Mouse (Mus musculus) megakaryocyte, adult 5-6 weeks (primary cell): ENCODE results near the gene Spata33. TPM values are rescaled to one million over a fixed set of nuclear protein-coding genes. Genes with fewer than 3 reads are reported as not detected.
A peak's percentile ranks its signal among the peaks of the same experiment; 100 is the strongest.
"Not testable (repeated sequence)": the region's sequence is repeated elsewhere in the genome, so short reads cannot be mapped to it uniquely, and the experiment has no call there.

ENCODE experiments used
- ATAC-seq: 2 replicates; pipeline ENCODE4 v1.8.0; 2016; ENCODE audit warnings: mild to moderate bottlenecking, inconsistent platforms; ENCODE audit not compliant: poor library complexity, severe bottlenecking
- total RNA-seq, 2 experiments: library from RNA; stranded (forward) in 1 of 2; stranded (reverse) in 1 of 2; fragments of 153-499, 151-499 nt in 1 of 2; fragments of 221-1000, 200-1000 nt in 1 of 2; gene quantifications; 2 replicates each; pipeline versions ENCODE4 v1.2.3 to v1.2.4; 2015 to 2017

Gene Spata33
- total RNA-seq, 2 experiments from 2014 or later, result 0.11 TPM; not detected in 1

DNA sequence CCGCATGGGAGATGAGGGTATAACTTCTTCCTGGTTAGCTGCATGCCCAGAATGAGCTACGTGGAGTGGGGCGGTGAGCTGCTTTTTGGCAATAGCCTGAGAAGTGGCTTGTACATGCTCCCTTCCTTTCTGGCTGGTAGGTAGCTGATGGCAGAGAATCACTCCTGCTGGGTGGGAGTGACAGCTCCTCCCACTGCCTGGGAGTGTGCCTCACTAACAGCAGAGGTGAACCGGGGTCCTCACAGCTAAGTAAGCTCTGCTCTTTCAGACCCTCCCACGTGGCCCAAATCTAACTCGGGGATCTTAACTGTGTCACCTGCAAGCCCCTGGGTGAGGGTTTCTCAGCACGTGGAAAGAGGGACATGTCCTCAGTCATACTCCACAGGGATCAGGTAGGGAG, 19.9 kb downstream of the Spata33 start:
- no peak for ATAC-seq

DNA sequence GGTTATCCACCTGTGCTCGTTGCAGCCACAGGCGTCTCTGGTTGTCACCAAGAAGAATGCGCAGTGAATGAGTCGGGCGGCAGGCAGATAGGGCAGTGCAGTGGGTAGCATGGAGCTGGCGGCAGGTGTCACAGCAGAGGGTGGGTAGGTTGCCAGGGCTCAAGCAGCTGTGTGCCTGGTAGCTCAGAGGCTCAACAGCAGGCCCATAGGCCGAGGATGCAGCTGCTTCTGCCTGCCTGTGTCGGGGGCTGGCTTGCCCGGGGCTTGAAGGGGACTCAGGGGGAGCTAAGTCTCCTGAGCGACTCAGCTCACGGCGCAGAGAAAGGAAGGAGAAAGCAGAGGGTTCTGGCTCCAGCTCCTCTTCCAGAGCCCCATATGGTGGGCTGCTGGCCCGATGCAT, 20.7 kb downstream of the Spata33 start:
- no peak for ATAC-seq

DNA sequence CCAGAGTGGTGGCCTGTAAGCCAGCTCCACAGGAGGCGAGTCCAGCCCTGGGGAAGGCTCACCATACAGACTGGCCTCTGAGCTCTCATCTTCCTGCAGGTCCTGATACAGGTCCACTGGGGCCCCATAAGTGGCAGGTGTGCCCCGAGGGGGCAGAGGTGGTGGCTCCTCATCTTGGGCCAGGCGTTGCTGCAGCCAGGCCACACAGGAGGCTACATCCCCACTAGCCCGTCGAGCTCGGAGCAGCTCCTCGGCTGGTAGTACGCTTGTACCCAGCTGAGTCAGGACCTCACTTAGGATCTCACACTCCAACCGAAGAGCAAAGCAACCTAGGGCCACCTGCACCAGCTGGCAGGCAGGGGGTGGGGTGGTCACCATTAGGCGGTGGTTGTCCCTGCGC, 21.1 kb downstream of the Spata33 start:
- ATAC-seq, result no peak

GRCm38 (mm10) chr8:123234918-123235519, 22.4 kb downstream of the Spata33 start:
- no peak for ATAC-seq

DNA sequence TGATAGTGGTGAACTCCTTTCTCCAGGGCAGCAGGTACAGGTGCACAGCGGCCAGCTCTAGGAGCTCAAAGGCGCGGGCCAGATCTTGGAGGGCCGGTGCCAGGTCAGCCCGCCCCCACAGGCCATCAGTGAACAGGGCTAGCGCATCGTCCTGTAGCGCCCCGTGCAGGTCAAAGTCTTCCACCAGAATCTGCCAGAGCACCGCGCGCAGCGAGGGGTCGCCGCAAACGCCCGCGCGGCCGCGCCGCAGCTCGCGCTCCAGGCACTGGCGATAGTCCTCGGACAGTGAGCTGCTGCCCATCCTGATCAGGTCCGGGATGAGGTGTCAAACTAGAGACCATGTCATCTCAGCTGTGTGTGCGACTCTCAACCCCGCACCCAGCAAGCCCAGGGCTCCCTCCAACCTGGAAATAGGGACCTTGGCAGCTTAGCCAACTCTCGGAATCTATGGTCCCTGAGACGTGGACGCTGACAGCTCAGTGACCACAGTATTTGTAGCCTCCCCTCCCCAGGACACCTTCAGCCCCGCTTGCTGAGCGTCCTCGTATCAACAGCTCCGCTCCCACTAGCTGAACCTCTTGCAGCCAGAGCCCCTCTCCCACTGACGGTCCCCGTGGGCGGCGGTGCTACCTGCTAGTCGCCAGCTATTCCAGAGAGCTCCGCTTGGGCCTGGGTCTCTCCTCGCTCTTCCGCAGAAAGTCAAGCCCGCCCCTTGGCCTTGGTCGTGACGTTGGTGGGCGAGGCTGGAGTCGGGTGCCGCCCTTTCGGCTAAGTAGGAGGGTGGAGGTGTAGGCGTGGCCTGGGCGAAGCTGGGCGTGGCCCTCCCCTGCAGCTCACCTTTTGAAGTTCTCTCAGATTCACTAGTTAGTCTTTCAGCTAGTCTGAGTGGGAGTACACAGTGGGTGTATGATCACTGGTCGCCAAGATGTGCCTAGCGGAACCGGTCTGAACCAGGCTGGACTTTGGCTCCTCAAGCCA, 23.2 kb downstream of the Spata33 start, which contains the start of gene Spata2l:
Gene Spata2l (minus strand): TSS at position 714 of the 978 bp plus-strand sequence.
- peak; percentile 98 for ATAC-seq

DNA sequence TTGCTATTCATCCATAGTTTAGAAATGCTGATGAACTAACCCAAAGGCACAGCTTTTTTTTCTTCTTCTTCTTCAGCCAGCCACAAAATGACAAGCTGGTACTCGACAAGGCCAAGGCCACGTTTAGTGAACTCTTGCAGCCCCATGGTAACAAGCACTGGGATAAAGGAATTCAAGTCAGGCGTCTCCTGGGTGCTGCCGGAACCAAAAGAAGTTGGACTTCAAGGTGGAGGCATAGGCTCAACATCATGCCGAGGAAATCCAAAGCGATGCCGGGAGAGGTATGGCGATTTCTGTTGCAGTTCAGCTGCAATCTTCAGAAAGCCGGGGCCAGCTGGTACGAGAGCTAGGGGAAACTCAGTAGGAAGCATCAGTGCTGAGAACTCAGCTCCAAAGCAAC, 26.8 kb downstream of the Spata33 start:
- no peak for ATAC-seq

DNA sequence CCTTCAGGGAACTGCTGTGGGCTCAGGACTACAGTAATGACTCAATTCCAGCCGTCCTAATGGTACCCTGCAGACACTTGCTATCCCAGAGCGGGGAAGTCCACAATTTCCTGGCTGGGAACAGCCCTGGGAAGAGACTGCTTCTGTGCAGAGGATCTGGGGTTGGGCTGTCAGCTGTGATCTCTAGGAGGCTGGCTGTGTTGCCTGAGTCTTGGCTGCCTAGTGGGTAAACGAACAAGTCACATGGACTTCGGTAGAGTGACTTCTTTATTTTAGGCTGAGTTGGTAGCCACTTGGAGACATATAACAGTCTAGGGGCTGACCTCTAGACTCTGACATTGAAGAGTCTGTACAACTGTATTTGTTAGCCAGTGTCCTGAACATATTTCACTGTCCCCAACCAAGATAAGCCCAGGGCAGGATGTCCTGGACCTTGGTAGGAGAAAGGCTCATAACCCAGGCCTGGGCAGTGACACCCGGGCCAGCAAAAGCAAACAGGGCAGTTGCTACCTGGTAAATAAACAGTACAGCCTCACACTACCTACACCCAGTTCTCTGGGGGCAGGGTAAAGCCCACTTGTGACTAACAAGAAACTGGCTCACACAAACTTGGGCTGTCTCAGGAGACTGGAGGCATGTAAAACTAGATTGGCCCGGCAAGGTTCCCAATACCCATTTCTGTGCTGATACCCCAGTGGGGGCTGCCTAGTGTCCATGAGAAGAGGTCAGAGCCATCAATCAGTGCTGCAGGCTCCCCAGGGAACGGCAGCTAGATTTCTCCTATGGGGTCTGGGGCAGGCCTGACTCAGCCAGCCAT, 29.7 kb downstream of the Spata33 start:
- no peak for ATAC-seq

GRCm38 (mm10) chr8:123243053-123243452, 30.4 kb downstream of the Spata33 start:
- ATAC-seq, result peak; percentile 60

- no peak for ATAC-seq
Observed at GRCm38 (mm10) chr8:123244382-123244781, 31.8 kb downstream of the Spata33 start.

GRCm38 (mm10) chr8:123245543-123245942, 32.9 kb downstream of the Spata33 start:
- no peak for ATAC-seq

DNA sequence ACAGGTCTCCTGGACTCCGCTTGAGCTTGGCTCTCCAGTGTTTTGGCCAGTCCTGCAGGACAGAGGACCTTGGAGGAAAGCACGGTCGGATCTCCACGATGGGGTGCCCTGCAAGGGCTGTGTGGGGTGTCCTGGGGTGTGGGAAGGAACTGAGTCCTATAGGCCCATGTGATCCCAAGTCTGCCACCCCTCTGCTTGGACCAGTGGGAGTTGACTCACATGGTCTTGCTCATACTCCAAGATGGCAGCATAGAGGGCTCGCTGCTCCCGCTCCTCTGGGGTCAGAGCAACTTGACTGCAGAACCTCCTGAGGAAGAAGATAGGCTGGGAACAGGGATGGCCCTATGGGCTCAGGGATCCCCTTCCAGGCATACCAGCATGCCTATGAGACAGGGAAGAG, 35.1 kb downstream of the Spata33 start:
- no peak for ATAC-seq

DNA sequence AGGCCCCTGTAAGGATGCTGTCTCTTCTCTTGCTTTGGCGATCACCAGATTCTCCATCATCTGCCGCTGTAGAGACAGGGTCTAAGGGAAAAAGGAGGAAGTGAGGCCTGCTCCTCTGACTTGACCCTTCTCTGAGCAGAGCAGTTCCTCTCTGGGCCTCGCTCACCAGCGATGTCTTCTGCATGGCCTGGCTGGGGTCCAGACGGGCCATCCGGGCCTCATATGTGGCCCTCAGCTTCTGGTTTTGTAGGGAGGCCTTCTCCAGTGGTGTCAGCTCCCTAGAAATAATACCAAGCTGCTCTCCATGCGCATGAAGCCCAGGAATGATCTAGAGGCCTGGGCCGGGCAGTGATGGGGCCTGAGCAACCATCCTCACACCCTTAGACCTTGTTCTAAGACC, 36.0 kb downstream of the Spata33 start:
- ATAC-seq, result peak; percentile 87

DNA sequence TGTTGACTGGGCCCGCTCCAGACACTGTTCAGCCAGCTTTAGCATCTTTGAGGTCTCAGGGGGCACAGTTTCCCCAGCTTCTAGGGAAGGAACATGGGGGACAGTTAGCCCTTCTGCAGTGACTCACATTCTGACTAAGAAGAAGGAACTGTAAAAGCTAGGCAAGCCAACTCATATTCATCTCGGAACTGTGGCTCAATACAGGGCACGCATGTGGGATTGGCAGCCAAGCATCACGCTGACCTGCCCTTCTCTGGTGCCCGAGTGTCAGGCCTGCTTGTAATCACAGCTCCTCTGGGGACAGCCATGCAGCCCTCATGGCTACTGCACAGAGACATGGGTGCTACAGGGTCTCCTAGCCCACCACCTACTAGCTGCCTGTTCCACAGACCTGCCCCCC, 38.3 kb downstream of the Spata33 start:
- no peak for ATAC-seq

DNA sequence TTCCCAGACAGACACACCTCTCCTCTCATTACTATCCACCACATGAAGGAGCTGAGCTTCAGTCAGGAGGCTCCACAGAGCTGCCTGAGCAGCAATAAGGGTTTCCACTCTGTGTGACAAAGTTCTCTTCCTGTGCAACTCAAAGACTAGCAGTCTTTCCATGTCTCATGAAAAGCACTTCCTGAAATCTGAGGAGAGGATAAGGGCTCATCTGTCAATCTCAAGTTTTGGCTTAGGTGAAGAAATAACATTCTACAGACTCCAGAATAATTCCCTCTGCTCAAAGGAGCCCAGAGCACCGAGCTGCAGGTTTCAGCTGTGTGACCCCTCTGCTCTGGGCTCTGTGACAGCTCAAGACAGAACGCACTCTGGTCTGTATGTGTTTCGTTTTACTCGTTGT, 40.3 kb downstream of the Spata33 start:
- ATAC-seq, result no peak

DNA sequence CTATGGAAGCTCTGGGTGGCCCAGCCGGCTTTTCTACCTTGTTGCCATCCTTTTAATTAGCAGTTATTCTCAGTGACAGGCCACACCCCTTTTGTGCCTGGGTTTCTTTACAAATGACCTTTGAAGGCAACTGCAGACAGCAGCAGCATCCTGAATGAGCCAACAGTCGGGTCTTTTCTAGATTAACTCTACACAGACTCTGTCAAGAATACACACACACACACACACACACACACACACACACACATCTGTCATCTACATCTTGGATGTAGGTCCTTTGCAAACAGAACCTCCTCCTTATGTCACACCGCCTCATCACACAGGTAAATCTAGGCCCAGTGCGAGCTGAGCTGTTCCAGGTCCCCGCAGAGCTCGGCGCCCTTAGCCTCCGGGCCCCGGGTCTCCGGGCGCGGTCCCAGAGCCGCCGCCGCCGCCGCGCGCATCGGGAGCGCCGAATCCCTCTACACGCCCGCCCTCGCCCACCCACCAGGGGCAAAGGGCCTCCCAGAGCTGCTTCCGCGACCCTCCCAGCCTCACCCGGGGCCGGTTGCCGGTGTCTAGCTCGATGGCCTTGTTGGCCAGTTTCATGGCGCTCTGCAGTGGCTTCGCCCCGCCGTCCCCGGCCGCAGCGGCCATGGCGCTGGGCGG, 40.9 kb downstream of the Spata33 start:
- ATAC-seq, result no peak

DNA sequence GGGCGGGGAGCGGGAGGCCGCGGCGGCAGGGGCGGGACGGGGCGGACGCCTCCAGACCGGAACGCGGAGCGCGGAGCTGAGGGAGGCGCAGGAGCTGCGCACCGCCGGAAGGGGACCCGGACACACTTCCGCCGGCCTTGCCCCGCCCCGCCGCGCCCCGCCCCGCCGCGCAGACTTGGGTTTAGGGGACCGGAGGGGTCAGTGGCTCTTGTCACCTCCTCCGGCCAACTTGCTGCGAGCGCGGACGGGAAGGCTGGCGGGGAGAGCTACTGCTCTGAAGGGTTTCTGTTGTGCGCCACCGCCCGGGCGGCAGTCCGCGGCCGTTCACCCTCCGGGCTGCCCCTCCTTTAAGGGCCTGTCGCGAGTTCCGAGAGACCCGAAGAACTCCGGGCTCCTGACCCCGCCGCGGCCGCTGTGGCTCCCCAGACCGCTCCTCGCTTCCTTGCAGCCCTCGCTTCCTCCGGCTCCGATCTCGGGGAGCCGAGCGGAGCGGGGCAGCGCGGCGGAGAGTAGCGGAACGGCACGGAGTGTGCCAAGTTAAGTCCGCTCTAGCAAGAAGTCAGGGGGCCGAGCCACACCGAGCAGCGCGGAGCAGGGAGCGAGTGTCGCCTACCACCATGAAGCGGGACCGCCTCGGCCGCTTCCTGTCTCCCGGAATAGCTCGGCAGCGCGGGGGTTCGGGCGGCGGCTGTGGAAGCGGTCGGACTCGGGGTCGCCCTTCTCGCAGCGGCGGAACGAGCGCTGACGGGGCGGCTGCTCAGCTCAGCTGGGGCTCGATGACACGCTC, 41.7 kb downstream of the Spata33 start, which contains the start of the genes Zfp276 and Vps9d1:
Gene Zfp276 (plus strand): TSS at position 97 of the 787 bp plus-strand sequence.
Gene Vps9d1 (minus strand): TSS at position 250 of the 787 bp plus-strand sequence.
- peak; percentile 95 for ATAC-seq

GRCm38 (mm10) chr8:123255170-123255569, 42.5 kb downstream of the Spata33 start:
- ATAC-seq, result 0 out of 2 replicates have a peak, but pooled peaks have one; percentile 23

- no peak for ATAC-seq
Observed at GRCm38 (mm10) chr8:123257114-123257513, 44.5 kb downstream of the Spata33 start.

DNA sequence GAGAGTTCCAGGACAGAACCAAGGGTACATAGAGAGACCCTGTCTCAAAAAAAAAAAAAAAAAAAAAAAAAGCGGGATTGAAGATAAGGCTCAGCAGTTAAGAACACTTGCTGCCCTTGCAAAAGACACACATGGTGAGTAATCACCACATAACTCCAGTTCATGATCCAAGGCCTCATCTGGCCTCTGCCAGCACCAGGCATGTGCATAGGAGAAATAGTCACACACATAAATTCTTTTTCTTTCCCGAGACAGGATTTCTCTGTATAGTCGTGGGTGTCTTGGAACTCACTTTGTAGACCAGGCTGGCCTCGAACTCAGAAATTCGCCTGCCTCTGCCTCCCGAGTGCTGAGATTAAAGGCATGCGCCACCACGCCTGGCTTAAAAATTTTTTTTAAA, 45.0 kb downstream of the Spata33 start:
- not testable (repeated sequence) for ATAC-seq
